21 mouse cellular contexts compared by ENCODE assay signal in the genomic region with DNA sequence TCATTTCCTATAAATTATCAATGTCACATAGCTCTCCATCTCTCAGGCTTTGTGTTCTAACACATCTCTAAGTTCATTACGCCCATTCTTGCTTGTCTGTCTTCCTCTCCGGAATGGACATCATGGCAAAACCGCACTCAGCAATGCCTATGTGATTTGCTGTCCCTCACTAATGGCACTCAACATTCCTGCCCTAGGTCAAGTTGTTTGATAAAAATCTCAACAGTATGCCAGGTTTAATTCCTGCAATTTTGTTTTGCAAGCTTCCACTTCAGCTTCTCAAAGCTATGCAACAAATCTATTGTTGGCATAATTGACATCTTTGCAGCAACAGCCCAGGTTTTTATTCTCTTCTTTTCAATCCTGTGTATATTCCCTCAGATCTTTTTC. TPM values are rescaled to one million over a fixed set of nuclear protein-coding genes. Genes with fewer than 3 reads are reported as not detected.
A peak's percentile ranks its signal among the peaks of the same experiment; 100 is the strongest.
DNase-seq lines count a peak whose midpoint lies in the region; ATAC-seq and TF ChIP-seq lines count a peak whose summit lies in the region.
"Had no signal": no experiment of that assay in that cellular context is flagged by ENCODE, and none has a peak within 500 bp of the region (broad histone marks: within the 10 kb centered on the region; RNA-seq: fewer than 3 reads in every experiment).

No protein-coding gene starts in this region.

- no peak overlapping the region for H3K4me2 ChIP-seq in lung, embryonic 15.5 days
- H3K4me2 ChIP-seq: forebrain, embryonic 13.5 days; hindbrain, embryonic 12.5 days had no signal

- no peak overlapping the region for H3K4me3 ChIP-seq in lung, adult 2 months (replicated peaks; ENCODE audit: extremely low read depth, low read depth, low read length)
- H3K4me3 ChIP-seq in lung, embryonic 15.5 days, result no peak overlapping the region
- H3K4me3 ChIP-seq: embryonic facial prominence, embryonic 10.5 days; forebrain, embryonic 13.5 days; gastrocnemius, adult 2 months; heart, embryonic 10.5 days; hindbrain, embryonic 12.5 days had no signal

- H3K27ac ChIP-seq in lung, embryonic 15.5 days, result peak overlapping the region; percentile 86
- H3K27ac ChIP-seq: embryonic facial prominence, embryonic 10.5 days; forebrain, embryonic 13.5 days; gastrocnemius, adult 2 months; heart, embryonic 10.5 days; hindbrain, embryonic 12.5 days had no signal

- no peaks in the 10 kb centered on the region for H3K9me3 ChIP-seq in lung, embryonic 15.5 days
- H3K9me3 ChIP-seq: embryonic facial prominence, embryonic 10.5 days; forebrain, embryonic 13.5 days; heart, embryonic 10.5 days; hindbrain, embryonic 12.5 days had no signal

- TF ChIP-seq CTCF in lung, adult 2 months (IDR thresholded peaks at IDR 0.05; ENCODE audit: insufficient read depth, low read length), result no peak

- no peaks in the 10 kb centered on the region for H3K36me3 ChIP-seq in lung, embryonic 15.5 days
- H3K36me3 ChIP-seq: embryonic facial prominence, embryonic 10.5 days; heart, embryonic 10.5 days; hindbrain, embryonic 12.5 days had no signal

- H3K4me1 ChIP-seq in lung, adult 2 months (ENCODE audit: control insufficient read depth, insufficient read depth, low read length), result peaks cover 4% of the 10 kb centered on the region
- no peaks in the 10 kb centered on the region for H3K4me1 ChIP-seq in lung, embryonic 15.5 days
- H3K4me1 ChIP-seq: forebrain, embryonic 13.5 days; heart, embryonic 10.5 days; hindbrain, embryonic 12.5 days had no signal

- TF ChIP-seq POLR2A in lung, adult 2 months (IDR thresholded peaks at IDR 0.05; ENCODE audit: borderline replicate concordance, extremely low read depth, low read depth, low read length), result no peak

- peak; percentile 72; the same call in 1 of the 2 replicates for ATAC-seq in lung, embryonic 15.5 days (ENCODE audit: borderline replicate concordance, extremely low read depth, low FRiP score, low TSS enrichment)
- ATAC-seq in monocyte, adult 5-6 weeks (replicated peaks; ENCODE audit: insufficient number of reproducible peaks, low FRiP score, low TSS enrichment, poor library complexity, severe bottlenecking), result no peak
- ATAC-seq: forebrain, embryonic 13.5 days; forebrain, postnatal 0 days had no signal

- WGBS in lung, adult 2 months, result 70% methylated on average over 3 of the region's 3 CpGs
- WGBS in lung, embryonic 15.5 days, result 70% methylated on average over 3 of the region's 3 CpGs

- H3K9ac ChIP-seq in lung, embryonic 15.5 days, result no peak overlapping the region
- H3K9ac ChIP-seq: forebrain, embryonic 13.5 days; forebrain, postnatal 0 days; hindbrain, embryonic 12.5 days had no signal

- H3K27me3 ChIP-seq in lung, embryonic 15.5 days, result no peaks in the 10 kb centered on the region
- H3K27me3 ChIP-seq: forebrain, embryonic 13.5 days; hindbrain, embryonic 12.5 days had no signal

- peak; percentile 46 to 81 for DNase-seq in lung, adult 18-20 months
- no peak for DNase-seq in lung, adult 2 months
- peak; percentile 41 for DNase-seq in lung, postnatal 10 days
- DNase-seq in frontal cortex, postnatal 25 days (ENCODE audit: low spot score in 2 of 2), result no peak
- DNase-seq in right cerebral cortex, postnatal 36 days (ENCODE audit: low spot score in 2 of 2), result no peak
- DNase-seq: adrenal gland, adult 8-10 months; adrenal gland, postnatal 36 days; cerebellum, adult 2 months; cerebellum, postnatal 10 days; forebrain, postnatal 0 days; gastrocnemius, adult 2 months; gastrocnemius, postnatal 25 days; heart, adult 18-20 months; heart, postnatal 10 days; heart, postnatal 4 days had no signal

RNA-seq across cellular contexts. Expression of gene Nectin3, which starts 9.6 kb away (rescaled TPM):
- 14.7 and 22.3 TPM in 2 replicates for polyA plus RNA-seq in lung, adult 2 months (2012; rRNA removed)
- polyA plus RNA-seq in lung, embryonic 15.5 days (2015; fragmentation: Nextera tagmentation; extraction: Ambion mirVana), result 35.5 and 37.9 TPM in 2 replicates
- 0.11 to 0.29 TPM in 2 of 3 replicates, not detected in the other for total RNA-seq in monocyte, adult 5-6 weeks (2017)

Comparison
In these comparisons a context has a peak if more than half of its experiments do, and no peak if none do; other contexts are left out.
1. DNase-seq: peak in lung, adult 18-20 months (2 of 2) and lung, postnatal 10 days (single experiment); none in lung, adult 2 months (single experiment), frontal cortex, postnatal 25 days (0 of 2) and right cerebral cortex, postnatal 36 days (0 of 2).